Mouse (Mus musculus): ENCODE data around the gene Rnf227.

Rnf227 gene

DNA sequence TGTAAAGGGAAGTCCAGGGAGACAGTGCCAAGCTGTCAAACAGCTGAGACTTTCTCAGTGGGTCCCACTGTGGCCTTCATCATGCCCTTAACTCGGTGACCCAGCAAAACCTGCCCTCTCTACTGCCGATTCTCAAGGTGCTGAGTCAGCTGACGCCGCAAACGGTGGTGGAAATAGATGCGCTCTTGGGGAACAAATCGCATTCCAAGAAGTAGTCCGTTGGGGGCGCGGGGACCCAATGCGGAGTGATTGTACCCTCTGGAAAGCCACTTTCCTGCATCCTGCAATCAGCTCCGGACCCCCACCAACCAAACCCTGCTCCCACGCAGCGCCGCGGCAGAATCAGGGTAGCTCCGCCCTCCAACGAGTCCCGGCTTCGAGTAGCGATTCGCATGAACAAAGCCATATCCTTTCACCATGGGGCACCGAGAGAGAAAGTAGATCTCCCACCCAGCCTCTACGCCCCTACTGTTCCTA lies 8.3 kb upstream of the Rnf227 start:
- peak; percentile 90 for DNase-seq

DNA sequence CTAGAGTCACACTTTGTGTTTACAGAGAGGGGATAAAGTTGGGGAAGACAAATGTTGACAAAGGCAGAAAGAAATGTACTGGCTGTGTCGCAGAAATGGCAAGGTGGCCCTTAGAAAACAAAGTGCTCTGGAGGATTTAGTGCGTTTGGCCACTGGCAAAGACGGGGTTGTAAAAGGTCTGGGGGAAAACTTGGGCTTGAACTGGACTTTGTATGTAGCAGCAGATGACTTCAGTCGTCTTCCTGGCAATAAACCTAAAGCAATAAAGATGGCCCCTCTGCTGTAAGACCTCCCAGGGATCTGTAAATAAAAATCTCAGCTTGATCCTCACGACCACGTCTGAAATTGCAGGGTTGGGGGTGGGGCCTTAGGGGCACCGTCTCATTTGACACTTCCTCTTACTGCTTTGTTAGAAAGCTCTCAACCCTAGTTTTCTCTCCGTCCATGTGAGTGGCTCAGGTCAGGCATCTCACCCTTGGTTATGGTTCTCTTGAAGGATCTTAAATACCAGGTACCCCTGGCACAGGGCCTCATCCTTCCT lies 7.5 kb upstream of the Rnf227 start:
- DNase-seq, result peak; percentile 28

DNA sequence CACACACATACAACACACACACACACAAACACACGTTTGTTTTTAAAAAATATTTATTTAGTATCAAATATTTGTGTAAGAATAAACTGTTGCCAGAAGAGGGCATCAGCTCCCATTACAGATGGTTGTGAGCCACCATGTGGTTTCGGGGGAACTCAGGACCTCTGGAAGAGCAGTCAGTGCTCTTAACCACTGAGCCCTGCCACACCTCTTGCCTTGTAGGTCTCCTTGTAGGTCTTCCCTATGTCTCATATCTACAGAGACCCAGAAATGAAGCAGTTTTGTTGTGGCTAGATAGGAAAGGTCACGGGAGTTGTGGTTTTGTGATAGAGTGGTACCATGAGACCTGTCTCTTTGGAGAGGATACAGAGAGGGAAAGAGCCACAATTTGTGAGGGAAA lies 6.3 kb upstream of the Rnf227 start:
- no peak for DNase-seq

DNA sequence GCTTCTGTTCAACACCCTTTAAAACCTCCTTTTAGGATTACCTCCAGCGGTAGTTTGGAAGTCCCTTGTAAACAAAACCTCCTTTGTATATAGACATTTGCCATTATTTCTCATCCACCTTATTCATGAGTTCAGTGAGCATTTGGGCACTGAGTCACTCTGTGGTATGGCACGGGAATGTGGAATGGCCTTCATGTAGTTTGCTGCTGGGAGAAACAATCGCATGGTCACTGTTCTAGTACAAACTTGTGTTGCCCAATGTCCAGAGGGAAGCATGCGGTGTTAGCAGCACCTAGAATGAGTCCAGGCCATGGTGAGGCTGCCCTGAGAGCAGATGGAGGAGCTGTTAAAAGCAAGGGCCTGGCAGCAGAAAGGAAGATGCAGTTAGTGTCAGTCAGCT lies 5.5 kb upstream of the Rnf227 start:
- no peak for DNase-seq

DNA sequence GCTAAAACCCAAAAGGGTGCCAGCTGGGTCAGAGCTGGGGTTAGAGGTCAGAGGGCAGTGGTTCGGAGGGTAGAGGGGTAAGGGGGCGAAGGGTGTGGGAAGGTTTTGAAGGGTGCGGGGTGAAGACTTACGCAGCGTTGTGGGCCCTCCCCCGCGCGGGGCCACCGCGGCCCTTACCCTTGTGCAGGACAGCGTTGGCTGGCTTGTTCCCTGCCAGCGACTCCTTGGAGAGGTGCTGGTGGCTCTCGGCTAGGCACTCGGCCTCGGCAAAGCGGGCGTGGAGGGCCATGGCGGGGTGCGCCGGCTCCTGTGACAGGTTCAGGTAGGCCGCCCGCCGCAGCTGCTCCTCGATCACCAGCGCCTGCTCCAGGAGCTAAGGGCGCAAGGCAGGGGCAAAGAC lies 6.2 kb downstream of the Rnf227 start:
- DNase-seq, result no peak

DNA sequence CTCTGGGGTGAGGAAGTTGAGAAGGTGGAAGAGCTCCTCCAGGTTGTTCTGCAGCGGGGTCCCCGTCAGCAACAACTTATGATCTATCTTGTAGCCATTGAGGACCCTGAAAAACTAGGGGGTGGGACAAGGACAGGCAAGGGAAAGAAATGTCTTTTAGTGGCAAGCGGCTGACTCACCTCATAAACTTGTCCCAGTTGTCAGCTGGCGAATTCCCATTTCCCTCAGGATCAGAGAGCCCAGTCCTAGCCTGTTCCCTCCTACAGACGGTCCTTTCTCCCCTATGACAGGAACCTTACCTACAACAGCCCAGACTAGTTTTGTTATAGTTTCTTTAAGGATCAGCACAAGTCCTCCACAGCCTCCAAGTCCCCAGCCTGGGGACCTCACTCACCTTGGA lies 16.3 kb downstream of the Rnf227 start:
- no peak for DNase-seq

DNA sequence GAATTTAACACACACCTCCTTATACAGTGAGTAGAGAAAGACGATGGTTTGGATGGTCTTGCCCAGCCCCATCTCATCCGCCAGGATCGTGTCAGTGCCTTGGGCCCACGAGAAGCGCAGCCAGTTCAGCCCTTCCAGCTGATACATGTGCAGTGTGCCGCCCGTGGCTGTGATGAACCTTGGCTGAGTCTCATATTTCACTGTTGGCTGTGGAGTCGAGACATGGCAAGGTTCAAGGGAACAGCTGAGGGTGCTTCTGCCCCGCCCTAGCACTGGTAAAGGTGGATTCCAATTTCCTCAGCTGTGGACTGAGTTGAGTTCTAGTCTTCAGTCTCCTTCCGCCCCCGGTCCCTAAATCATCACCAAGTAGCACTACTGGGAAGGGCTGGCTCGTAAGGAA lies 17.4 kb downstream of the Rnf227 start:
- DNase-seq, result no peak

DNA sequence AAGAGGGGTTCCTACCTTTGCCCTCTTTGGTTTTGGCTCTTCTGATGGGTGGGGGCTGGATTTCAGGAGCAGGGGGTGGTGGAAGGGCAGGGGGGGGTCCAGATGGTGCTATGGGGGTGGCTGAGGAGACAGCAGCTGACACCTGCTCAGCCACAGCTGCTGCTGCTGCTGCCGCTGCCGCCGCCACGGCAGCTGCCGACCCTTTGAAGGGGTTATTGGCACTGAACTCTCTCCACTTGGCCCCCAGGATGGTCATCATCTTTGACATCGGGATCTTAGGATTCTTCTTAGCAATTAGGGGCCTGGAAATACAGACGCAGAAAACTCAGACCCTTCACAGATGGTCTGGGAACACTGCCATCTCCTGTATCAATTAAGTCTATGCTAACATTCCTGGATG lies 21.8 kb downstream of the Rnf227 start:
- no peak for DNase-seq

DNA sequence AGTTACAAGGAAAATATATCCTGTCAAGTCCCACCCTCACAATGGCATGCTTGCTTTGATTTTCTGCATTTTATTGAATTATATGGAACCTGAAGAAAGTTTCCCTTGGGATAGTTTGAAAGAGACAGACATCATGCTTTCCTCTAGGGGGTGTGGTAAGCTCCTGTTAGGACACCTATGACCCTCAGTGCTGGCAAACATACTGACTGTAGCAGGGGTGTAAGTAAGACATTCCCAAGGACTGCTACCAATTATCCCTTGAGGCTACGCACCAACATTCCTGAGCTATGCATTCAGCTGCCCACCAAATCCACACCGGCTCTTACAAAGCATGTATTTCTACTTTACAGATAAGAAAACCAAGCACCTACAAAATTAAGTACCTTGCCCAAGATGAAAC lies 22.2 kb downstream of the Rnf227 start:
- peak; percentile 36 for DNase-seq

DNA sequence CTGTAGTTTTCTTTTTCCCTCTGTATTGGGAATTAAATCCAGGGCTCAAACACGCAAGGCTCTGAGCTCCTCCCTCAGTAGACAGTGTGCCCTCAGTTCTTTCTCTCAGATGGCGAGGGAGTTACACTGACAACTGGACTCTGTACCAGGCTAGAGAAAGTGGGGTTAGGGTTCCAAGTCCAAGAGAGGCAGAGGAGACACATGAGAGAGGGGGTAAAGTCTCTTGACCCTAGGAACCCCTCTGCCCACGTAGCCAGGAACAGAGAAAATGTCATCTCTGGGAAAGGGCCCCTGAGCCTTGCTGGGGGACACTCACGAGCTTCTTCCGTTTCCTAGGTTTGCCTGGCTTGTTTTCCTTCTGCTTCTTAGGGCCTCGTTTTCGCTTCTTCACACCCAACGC lies 24.1 kb downstream of the Rnf227 start:
- no peak for DNase-seq

DNA sequence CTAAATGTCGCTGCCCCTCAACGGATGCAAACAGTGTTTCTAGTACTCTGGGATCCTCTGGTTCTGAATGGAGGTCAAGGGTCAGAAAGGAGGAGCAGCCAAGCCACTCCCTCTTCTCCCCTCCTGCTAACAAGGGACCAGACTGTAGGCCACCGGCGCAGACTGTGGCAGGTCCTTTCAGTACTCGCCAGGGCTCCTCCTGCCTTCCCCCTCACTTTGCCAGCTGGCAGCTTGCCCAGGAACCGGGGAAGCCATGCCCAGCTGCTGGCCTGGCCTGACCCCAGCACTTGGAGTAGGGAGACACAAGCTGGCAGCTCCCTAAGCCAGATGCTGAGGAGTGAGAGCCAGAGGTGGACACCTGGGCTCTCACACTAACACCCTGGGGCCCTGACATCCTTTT lies 24.6 kb downstream of the Rnf227 start:
- DNase-seq, result peak; percentile 76

DNA sequence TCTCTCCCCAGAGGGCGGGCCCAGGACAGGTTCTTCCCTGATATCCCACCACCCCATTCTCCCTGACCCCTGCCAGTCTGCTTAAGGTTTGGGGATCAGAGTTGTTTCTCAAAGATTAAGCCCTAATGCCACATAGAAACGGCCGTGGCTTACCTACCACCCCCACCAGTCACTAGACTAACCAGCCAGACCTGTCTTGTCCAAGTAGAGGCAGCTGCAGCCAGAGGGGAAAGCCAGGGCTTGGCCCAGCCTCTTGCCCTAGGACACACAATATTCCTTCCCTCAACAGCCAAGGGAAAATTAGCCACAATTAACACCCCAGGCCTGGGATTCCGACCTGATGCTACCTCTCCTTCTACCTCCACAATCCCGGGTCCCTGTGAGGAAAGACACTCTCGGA lies 25.5 kb downstream of the Rnf227 start:
- DNase-seq, result no peak

DNA sequence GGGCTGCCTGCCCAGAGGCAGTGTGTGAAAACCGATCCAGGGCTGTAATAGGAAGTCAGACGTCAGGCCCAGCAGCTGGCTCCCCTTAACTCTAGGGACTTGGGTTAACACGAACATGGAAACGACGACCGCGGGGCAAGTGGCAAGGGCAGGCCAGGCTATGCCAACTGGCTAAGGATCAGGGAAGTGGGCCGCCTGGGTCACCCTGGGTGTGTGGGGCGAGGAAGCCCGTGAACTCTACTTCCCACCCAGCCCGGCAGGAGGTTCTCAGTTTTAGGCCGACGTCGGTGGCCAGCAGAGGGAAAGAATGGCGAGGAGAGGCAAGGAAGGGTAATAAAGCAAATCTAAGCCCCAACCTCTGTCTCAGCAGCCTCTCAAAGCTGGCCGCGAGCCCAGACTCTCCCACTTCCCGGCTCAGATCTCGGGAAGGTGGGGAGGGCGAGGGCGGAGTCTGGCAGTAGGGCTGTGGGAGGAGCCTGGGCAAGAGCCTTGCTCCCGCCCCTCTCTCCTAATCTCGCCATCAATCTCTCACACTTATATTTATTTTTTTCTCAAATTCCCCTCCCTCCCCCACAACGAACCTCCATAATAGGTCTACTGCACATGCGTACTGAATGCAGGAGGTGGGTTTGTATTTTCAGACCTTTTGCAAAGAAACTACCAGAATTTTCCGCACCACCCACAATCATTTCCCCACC lies 26.0 kb downstream of the Rnf227 start:
- peak; percentile 95 for DNase-seq

DNA sequence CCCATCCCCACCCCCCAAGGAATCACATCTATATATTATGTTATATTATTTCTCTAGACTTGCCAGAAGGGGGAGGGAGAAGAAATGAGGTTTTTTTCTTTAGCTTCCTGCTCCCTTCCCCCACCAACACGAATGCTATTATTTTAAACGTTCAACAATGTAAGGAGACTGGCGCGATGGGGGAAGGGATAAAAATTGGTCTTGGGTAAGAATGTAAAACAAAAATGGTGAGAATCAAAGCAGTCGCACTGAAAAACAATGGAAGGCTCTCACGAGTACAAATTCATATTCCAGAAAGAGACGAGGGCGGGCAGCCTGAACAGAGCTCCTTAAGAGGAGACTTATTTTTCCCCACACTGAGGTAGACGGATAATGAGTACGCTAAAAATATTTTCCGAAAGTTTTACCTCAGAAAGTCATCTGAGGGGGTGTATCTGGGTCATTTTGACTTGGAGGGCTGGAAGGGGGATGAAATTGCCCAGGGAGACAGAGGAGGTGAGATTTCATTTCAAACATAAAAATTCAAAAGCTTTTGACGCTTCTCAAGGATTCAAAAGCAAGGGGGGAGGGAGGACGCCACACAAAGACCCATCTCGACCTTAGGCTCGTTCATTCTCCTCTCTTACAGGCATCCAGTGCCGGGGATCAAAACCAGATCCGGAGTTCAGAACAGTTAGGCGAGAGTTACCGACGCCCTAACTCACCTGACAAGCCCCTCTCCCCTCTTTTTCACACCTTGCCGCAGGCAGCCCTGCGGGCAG lies 26.8 kb downstream of the Rnf227 start:
- peak; percentile 65 for DNase-seq

DNA sequence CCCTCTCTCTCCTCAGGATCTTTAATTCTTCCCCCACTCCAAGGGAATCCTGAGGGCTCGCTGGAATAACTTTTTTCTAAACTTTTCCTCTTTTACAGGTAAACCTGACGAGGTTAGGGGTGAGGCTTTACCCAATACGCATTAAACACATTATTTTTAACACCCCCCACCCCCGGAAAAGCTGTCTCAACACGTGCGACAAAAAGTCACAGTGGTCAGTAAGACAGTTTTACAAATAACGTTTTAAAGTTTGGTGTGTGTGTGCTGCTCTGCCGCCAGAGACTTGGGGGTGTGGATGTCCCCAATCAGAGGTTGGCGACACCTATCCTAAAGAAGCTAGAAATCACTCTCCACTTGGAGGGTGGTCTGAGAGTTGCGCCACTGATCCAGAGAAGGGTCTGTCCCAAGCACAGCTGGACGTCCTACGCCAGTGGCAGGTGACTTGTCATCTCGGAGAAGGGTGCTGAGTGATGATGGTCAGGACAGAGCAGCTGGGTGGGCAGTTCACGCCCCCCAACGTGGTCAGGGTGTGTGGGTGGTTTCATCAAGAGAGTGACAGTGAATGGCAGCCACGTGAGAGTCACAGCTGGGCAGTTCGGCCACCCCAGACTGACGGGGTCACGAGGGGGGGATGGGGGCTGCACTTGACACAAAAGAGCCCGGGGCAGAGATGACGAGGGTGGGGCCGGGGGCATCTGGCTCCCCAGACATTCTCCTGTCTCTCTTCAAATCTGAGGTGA lies 27.5 kb downstream of the Rnf227 start:
- DNase-seq, result peak; percentile 74

DNA sequence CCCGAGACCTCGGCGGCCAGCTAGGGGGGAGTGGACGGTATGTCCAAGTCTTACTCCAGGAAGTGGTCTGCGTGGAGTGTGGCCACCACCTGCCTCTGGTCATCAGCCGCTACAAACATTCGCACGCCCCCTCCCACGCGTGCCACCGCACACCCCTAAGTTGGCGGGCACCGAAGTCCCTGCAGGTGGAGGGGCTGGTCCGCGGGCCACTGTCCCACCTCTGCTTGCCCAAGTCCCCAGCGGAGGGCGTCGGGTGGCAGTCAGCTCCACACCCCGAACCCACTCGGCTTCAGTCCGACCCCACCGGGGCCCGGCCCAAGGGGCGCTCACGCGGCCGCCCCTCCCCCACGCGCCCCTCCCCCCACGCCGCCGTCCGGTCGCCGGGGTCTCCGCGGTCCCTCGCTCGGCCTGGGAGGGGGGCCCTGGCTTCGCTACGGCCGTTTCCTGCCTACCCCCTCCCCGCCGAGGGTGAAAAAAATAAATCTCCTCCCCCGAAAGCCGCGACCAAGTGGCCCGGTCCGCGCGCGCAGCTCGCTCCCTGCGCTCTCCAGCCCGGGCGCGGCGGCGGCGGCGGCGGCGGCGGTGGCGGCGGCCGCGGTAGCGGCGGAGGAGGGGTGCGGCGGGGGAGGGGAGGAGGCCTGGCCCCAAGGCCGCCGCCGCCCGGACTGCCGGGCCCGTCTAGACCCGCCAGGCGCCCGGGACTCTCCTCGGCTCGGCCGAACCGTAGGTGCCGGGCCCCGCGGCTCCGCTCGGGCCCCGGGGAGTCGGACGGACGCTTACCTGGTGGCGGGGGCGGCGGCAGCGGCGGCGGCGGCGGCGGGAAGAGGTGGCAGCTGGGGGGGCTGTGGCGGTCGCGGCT lies 28.3 kb downstream of the Rnf227 start:
- DNase-seq, result peak; percentile 78

DNA sequence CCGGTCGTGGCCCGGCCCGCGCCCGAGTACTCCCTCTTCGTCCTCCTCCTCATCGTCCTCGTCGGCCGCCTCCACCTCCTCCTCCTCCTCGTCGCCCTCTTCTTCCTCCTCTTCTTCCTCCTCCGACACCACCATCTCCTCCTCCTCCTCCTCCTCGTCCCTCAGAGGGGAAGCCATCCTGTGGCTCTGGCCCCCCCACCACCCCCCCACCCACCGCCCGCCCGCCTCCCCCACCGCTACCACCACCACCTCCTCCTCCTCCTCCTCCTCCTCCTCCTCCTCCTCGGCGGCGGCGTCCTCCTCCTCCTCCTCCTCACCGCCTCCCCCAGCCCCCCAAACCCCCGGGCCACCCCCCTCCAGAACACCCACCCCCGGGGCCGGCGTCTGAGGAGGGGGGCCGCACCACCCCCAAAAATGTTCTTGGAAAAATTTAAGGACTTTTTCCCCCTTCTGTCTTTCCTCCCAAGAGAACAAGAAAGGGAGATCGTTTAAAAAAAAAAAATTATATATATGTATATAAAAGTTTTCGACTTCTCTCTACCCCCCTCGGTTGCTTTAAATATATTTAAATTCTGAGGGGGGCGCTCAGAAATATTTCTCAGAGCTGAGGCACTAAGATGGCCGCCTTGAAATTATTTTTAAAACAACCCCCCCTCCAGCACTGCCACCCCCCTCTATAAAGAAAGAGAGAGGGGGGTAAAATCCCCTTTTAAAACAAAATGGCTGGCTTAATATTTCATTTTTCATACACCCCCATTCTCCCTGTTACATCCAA lies 29.1 kb downstream of the Rnf227 start, which contains the start of gene Chd3:
Gene Chd3, minus strand, starts transcription at position 192 of the 775 bp plus-strand sequence.
- DNase-seq, result peak; percentile 22

DNA sequence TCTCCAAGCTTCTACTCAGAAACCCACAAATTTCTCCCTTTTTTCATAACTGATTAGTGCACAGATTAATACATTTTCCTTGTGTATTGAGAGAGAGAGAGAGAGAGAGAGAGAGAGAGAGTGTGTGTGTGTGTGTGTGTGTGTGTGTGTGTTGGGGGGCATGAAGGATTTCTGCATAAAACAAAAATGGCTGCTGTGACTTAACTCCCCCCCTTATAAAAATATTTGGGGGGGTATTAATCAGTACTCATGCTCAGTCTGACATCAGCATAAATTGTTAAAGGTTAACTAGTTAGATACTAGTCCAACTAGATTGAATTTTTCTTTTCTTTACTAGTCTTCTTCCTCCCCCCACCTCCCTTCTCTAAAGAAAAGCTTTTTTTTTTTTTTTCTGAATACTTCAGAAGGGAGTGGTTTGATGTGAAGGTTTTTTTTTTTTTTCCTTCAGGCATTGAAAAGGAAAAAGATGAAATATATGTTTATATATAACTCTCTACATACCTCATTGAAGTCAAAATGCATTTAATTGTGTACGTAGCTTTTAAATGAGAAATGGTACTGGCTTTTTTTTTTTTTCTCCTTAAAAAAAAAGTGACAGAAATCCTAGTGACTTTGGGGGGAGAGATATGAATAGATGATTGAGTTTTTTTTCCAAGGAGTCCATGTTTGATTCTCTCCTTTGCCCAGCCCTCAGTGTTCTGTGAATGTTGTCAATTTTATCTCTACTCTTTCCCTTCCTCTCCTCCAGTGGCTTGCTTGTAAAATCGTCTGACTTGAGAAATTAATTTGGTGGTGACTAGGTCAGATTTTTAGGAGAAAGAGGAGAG lies 29.9 kb downstream of the Rnf227 start:
- peak; percentile 22 for DNase-seq

DNA sequence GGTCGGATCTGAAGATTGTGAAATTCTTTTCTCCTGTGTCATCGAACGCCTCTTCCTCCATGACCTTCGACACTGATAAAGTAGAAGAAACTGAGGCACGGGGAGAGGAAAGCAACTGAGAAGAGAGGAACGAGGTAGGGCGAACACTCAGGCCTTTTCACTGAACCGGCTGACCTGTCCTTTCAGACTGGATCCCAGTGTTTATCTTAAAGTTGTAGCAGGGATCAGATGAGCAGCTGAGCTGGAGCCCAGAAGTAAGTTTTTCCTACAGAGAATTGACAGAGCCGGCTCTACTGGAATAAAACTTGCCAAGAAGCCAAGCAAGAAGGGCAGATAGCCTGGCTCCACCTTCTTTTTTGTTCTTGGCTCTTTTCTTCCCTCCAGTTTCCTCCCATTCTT lies 30.6 kb downstream of the Rnf227 start:
- DNase-seq, result peak; percentile 23

DNA sequence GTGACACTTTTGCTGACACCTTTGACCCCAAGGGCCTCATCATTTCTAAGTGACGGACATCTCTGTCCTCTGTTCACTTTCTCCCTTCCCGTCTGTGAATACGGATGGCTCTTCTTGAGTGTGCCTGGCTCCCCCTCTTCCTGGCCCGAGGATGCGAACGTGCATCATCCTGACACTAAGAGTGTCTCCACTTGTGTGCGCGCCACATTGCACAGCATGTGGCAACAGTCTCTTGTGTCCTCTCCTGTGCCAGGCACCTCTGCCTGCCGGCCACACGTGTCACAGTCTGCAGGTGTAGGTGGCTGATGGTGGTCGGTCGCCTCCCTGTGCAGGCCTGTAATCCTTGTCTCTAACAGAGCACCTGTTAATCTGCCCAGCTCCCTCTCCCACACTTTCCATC lies 31.3 kb downstream of the Rnf227 start:
- peak; percentile 42 for DNase-seq
